Mouse (Mus musculus) cortical plate, adult 2 months (tissue): ENCODE measurements around the gene St6galnac5.

Experiments
- CTCF ChIP-seq: fragments of 200-500 bp; IDR thresholded peaks from 2 replicates; pipeline ENCODE4 v1.5.1; 2011; ENCODE audit warnings: mild to moderate bottlenecking, control low read depth, low read length; ENCODE audit not compliant: insufficient read depth; ENCODE audit errors: extremely low read depth
- POLR2A ChIP-seq: fragments of 200-500 bp; IDR thresholded peaks from 2 replicates; pipeline ENCODE4 v1.6.1; 2011; ENCODE audit warnings: mild to moderate bottlenecking, low read length, control low read depth; ENCODE audit not compliant: insufficient read depth; ENCODE audit errors: extremely low read depth

GRCm38 (mm10) chr3:152911578-152911977 is 70.5 kb downstream of the St6galnac5 start:
- no peak for TF ChIP-seq POLR2A
- no peak for TF ChIP-seq CTCF
